Mouse (Mus musculus) lung, adult 2 months (tissue): ENCODE measurements around the gene Kcnn3.

ENCODE experiments used
- CTCF ChIP-seq: fragments of 200-500 bp; IDR thresholded peaks from 2 replicates; pipeline ENCODE4 v1.5.1; 2011; ENCODE audit warnings: mild to moderate bottlenecking, low read length, control low read depth; ENCODE audit not compliant: insufficient read depth
- POLR2A ChIP-seq: fragments of 200-500 bp; IDR thresholded peaks from 2 replicates; pipeline ENCODE4 v1.6.1; 2011; ENCODE audit warnings: low read depth, mild to moderate bottlenecking, control low read depth, low read length, borderline replicate concordance; ENCODE audit errors: extremely low read depth

GRCm38 (mm10) chr3:89667131-89667530 lies 147.2 kb downstream of the Kcnn3 start:
- no peak for TF ChIP-seq CTCF
- TF ChIP-seq POLR2A: no peak
